Mouse (Mus musculus) fibroblast of lung, adult 2 months (primary cell): ENCODE measurements around the gene Gpatch2.

Experiments
- DNase-seq: peaks from one replicate; pipeline ENCODE4 v3.0.0-alpha.2; 2011; ENCODE audit warnings: low read depth

Gpatch2 gene

GRCm38 (mm10) chr1:187244734-187245133 lies 29.4 kb downstream of the Gpatch2 start:
- no peak for DNase-seq

GRCm38 (mm10) chr1:187250741-187251262 lies 35.5 kb downstream of the Gpatch2 start:
- no peak for DNase-seq

DNA sequence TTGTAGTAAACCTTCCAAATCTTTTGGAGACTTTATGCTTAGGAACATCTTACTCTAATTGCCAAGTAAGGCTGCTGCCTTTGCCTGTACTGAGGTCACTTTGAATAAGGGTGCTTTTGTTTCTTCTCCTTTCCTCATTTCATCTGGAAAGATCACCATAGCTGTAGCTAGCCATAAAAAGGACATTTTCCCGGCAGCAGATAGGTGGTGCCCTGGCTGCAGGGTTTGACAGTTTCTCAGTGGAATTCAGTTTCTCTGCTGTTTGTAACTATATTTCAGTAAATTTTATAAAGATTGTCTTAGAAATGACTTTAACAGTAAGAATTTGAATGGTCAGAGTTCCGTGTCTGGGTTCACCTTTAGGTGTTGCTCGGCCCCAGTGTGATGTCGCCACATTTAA lies 43.4 kb downstream of the Gpatch2 start:
- DNase-seq = no peak

DNA sequence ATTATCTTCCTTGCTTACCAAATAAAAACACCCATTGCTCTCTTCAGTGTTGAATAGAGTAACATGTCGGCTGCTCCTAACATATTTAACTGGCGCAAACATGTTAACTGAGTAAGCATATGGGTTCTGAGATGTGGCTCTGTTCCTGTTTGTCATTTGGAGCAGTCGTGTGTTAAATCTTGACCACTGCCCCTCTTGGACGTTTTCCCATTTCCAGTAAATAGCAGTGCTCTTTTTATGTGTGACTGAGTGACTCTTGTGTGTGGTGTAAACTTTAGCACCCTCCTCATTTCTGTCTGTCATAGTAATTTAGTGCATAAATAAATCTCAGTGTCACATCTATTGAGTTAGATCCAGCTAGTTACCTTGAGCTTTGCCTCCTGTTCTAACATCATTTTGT lies 52.3 kb downstream of the Gpatch2 start:
- DNase-seq = no peak

- DNase-seq = peak; percentile 65
Observed at GRCm38 (mm10) chr1:187270318-187271247, 55.3 kb downstream of the Gpatch2 start.

- DNase-seq = no peak
Observed at GRCm38 (mm10) chr1:187277324-187277723, 62.0 kb downstream of the Gpatch2 start.

DNA sequence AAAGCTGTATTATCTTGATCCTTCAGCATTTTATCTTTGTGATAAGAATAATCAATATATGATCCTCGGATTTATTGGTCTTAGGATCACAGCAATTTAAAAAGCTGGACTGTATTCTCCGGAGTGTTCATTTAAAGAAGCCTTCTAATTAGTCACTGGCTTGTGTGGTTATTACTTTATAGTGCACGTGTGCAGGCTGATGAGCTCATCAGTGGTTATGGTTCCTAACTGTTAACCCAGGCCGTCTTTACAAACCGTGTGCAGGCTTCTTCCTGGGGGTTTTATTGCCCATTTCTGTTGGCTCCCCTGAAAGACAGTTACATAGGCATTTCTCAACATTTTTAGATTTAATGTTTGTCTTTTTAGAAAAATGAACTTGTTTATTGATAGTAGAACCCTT lies 63.2 kb downstream of the Gpatch2 start:
- DNase-seq = no peak

DNA sequence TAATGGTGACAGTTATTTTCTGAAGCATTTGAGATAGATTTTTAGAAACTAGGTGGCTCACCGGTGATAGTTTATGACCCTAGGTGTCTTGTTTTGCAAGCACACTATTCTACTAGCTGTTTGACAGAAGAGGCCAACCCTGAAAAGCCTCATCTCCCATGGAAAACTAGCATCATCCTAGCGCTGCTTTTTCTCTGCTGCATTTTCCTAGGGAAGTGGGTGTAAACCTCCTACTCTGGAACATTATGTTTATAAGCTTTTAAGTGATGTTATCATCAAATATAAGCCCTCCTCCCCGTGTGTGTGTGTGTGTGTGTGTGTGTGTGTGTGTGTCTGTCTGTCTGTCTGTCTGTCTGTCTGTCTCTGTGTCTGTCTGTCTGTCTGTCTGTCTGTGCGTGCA lies 64.5 kb downstream of the Gpatch2 start:
- no peak for DNase-seq

GRCm38 (mm10) chr1:187282321-187282720 lies 67.0 kb downstream of the Gpatch2 start:
- DNase-seq = no peak

GRCm38 (mm10) chr1:187282804-187283203 lies 67.5 kb downstream of the Gpatch2 start:
- DNase-seq = no peak

GRCm38 (mm10) chr1:187285735-187286134 lies 70.4 kb downstream of the Gpatch2 start:
- DNase-seq = no peak

DNA sequence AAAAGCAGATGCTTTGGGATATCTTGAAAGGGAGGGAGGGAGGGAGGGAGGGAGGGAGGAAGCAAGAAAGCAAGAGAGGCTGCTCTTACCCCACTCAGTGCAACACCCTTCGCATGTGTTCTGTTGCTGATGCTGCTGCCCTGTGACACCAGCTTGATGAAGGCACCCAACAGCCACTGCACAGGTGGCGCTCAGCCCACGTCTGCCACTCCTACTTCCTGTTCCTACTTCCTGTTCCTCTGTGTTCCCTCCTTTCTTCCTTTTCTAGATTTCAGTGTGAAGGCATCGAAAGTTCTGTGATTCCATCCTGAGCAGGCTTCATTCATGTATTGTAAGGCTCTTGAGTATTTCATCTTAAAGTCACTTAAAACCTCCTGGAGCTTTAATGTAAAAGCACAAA lies 71.1 kb downstream of the Gpatch2 start:
- DNase-seq = no peak

DNA sequence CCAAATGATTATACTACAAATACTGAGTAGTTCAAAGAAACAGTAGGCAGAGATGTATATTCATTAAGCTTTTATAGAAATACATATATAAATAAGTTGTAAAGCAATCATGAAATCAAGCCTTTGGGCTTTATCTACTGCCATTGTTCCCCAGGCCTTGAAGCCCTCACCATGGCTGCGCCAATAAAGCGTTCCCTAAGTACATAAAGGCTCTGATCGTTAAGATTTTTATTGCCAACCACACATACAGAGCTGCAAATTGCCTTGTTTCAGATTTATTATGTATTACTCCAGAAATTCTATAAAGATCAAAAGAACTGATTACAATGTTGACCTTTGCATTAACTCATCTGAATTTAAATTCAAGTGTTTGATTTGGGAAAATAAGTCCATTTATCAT lies 71.6 kb downstream of the Gpatch2 start:
- DNase-seq = no peak

GRCm38 (mm10) chr1:187290186-187290585 lies 74.9 kb downstream of the Gpatch2 start:
- DNase-seq = no peak

- DNase-seq = no peak
Observed at GRCm38 (mm10) chr1:187291480-187292394, 76.4 kb downstream of the Gpatch2 start.

DNA sequence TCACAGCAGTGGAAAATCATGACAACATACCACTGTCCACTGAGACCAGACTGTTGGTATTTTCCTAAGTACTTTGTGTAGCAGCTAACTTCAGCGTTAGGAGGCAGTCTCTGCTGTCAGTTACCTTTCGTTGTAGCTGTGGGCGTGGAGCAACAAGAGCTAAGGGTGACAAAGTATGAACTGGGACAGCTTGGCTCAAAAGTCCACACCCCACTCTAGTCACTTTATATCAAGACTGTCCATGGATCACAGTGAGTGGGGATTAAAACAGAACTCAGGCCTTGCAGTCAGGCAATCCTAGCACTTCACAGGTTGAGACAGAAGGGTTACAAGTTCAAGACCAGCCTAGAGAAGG lies 77.1 kb downstream of the Gpatch2 start:
- no peak for DNase-seq

DNA sequence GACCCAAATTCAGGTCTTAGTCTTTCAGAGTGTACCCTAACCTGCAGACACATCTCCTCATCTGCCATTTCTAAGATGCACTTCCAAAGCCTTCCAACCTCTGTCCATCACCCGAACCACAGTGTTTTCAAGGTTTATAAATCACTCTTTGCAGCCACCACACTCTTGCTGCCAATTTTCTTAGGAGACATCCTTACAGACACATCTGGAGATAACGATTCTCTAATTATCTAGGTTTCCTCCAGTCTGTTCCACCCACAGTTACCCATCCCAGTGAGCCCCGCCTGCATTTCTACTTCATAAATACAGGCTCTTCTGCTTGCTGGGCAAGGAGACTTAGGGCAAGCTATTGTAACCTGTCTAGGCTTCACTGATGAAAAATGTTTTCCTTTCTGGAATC lies 77.9 kb downstream of the Gpatch2 start:
- DNase-seq = no peak

GRCm38 (mm10) chr1:187294522-187294921 lies 79.2 kb downstream of the Gpatch2 start:
- DNase-seq = peak; percentile 72

GRCm38 (mm10) chr1:187295038-187295559 lies 79.8 kb downstream of the Gpatch2 start:
- DNase-seq = peak; percentile 41

DNA sequence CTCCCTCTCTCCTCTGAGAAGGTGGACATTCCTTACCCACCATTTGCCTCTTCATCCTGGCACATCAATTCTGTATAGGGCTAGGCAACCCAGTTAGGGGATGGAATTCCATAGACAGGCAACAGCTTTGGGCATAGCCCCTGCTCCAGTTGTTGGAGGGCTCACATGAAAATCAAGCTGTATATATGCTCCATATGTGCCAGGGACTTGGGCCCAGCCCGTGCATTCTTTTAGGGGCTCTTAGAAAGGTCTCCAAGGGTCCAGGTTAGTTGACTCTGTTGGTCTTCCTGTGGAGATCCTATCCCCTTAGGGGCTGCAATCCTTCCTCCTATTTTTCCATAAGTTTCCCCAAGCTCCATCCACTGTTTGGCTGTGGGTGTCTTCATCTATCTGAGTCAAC lies 80.4 kb downstream of the Gpatch2 start:
- DNase-seq = no peak

GRCm38 (mm10) chr1:187299236-187299635 lies 83.9 kb downstream of the Gpatch2 start:
- DNase-seq = no peak

DNA sequence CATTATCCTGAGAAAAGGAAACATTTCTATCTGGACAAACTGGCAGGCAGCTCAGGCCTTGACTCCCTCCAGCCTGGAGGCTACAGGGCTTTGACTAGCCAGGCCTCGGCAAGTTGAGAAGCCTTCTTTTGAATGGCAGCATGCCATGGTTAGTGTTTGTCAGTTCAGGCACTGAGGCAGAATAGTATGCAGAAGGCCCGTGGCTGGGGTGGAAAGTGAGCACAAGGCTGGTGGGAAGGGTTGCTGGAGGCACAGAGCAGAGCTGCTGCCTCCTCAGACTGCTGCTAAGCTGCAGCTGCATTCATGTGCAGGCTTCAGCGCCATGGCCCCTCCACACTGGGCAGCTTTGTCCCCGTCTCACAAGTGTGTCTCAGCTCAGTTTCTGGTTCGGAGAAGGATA lies 85.3 kb downstream of the Gpatch2 start:
- no peak for DNase-seq
